Comparison of ENCODE assay signal across 8 mouse cellular contexts in genomic region chr2:106193889-106194347, GRCm38 (mm10).
A peak's percentile ranks its signal among the peaks of the same experiment; 100 is the strongest.
DNase-seq lines count a peak whose midpoint lies in the region; ATAC-seq and TF ChIP-seq lines count a peak whose summit lies in the region.
"Had no signal": no experiment of that assay in that cellular context is flagged by ENCODE, and none has a peak within 500 bp of the region (broad histone marks: within the 10 kb centered on the region; RNA-seq: fewer than 3 reads in every experiment).

No protein-coding gene starts in this region.

- H3K36me3 ChIP-seq in lung, embryonic 16.5 days (ENCODE audit: control insufficient read depth, insufficient read depth, low read length): no peaks in the 10 kb centered on the region
- no peaks in the 10 kb centered on the region for H3K36me3 ChIP-seq in forebrain, embryonic 12.5 days (replicated peaks)
- no peaks in the 10 kb centered on the region for H3K36me3 ChIP-seq in liver, embryonic 14.5 days (replicated peaks; ENCODE audit: control insufficient read depth, insufficient read depth, low read depth)

- peak overlapping the region; percentile 39 for H3K4me2 ChIP-seq in lung, embryonic 16.5 days (ENCODE audit: low read depth, low read length)
- H3K4me2 ChIP-seq in forebrain, embryonic 12.5 days: peak overlapping the region; percentile 68
- H3K4me2 ChIP-seq in liver, embryonic 14.5 days (ENCODE audit: low read depth): peak overlapping the region; percentile 15; the same call in 1 of the 2 replicates

- no peaks in the 10 kb centered on the region; the same call in 1 of the 2 replicates for H3K4me1 ChIP-seq in lung, embryonic 16.5 days (replicated peaks; ENCODE audit: control insufficient read depth, insufficient read depth, low read length)
- H3K4me1 ChIP-seq in lung, adult 2 months (ENCODE audit: control insufficient read depth, insufficient read depth, low read length): no peaks in the 10 kb centered on the region
- peaks cover 36% of the 10 kb centered on the region for H3K4me1 ChIP-seq in forebrain, embryonic 12.5 days
- H3K4me1 ChIP-seq in liver, embryonic 14.5 days (replicated peaks; ENCODE audit: control insufficient read depth in 2 of 2, insufficient read depth in 2 of 2, low read length in 1 of 2): no peaks in the 10 kb centered on the region

- peaks cover 3% of the 10 kb centered on the region; the same call in 1 of the 2 replicates for H3K27me3 ChIP-seq in lung, embryonic 16.5 days (ENCODE audit: control insufficient read depth, insufficient read depth, low read depth, low read length)
- peaks cover 6% of the 10 kb centered on the region; the same call in 1 of the 2 replicates for H3K27me3 ChIP-seq in forebrain, embryonic 12.5 days
- H3K27me3 ChIP-seq in liver, embryonic 14.5 days (ENCODE audit: control insufficient read depth, insufficient read depth, low read length): no peaks in the 10 kb centered on the region

- TF ChIP-seq CTCF in lung, adult 2 months (IDR thresholded peaks at IDR 0.05; ENCODE audit: insufficient read depth, low read length): no peak
- no peak for TF ChIP-seq CTCF in liver, embryonic 14.5 days (IDR thresholded peaks at IDR 0.05; ENCODE audit: low read depth)

- TF ChIP-seq POLR2A in lung, adult 2 months (IDR thresholded peaks at IDR 0.05; ENCODE audit: borderline replicate concordance, extremely low read depth, low read depth, low read length): no peak

- H3K9me3 ChIP-seq in lung, embryonic 16.5 days (ENCODE audit: control insufficient read depth, low read length): no peaks in the 10 kb centered on the region
- H3K9me3 ChIP-seq in forebrain, embryonic 12.5 days: no peaks in the 10 kb centered on the region
- no peaks in the 10 kb centered on the region for H3K9me3 ChIP-seq in liver, embryonic 14.5 days (ENCODE audit: control insufficient read depth, low read length)

- H3K27ac ChIP-seq in lung, embryonic 16.5 days (ENCODE audit: low read length): no peak overlapping the region
- H3K27ac ChIP-seq in forebrain, embryonic 12.5 days: peak overlapping the region; percentile 70
- H3K27ac ChIP-seq in liver, embryonic 14.5 days: no peak overlapping the region

- no peak for TF ChIP-seq EP300 in liver, embryonic 14.5 days (IDR thresholded peaks at IDR 0.05; ENCODE audit: low read depth)

- peak overlapping the region; percentile 14; the same call in 1 of the 2 replicates for H3K4me3 ChIP-seq in lung, embryonic 16.5 days (ENCODE audit: low read length)
- no peak overlapping the region for H3K4me3 ChIP-seq in lung, adult 2 months (replicated peaks; ENCODE audit: extremely low read depth, low read depth, low read length)
- peak overlapping the region; percentile 32 for H3K4me3 ChIP-seq in forebrain, embryonic 12.5 days (replicated peaks)
- no peak overlapping the region for H3K4me3 ChIP-seq in liver, embryonic 14.5 days (ENCODE audit: insufficient read depth in 1 of 2, low read depth in 2 of 2, low read length in 2 of 2)
- H3K4me3 ChIP-seq: myocyte had no signal

- H3K9ac ChIP-seq in lung, embryonic 16.5 days (ENCODE audit: low read length): no peak overlapping the region
- peak overlapping the region; percentile 44; the same call in 1 of the 2 replicates for H3K9ac ChIP-seq in forebrain, embryonic 12.5 days
- H3K9ac ChIP-seq in liver, embryonic 14.5 days (replicated peaks): no peak overlapping the region

- no peak for DNase-seq in lung, adult 2 months
- no peak for DNase-seq in liver, embryonic 14.5 days (ENCODE audit: low read depth in 3 of 3, low spot score in 3 of 3)
- DNase-seq in adipocyte (ENCODE audit: low spot score): no peak
- no peak for DNase-seq in lung, postnatal 25 days (ENCODE audit: low spot score)
- DNase-seq in spleen, postnatal 4 days (ENCODE audit: low spot score in 2 of 2): no peak

- WGBS in lung, embryonic 16.5 days: 2% methylated on average over 9 of the region's 9 CpGs
- WGBS in lung, adult 2 months: 2% methylated on average over 9 of the region's 9 CpGs
- WGBS in forebrain, embryonic 12.5 days: 2% methylated on average over 9 of the region's 9 CpGs
- 5% methylated on average over 9 of the region's 9 CpGs for WGBS in liver, embryonic 14.5 days (ENCODE audit: insufficient replicate concordance)

- no peak for ATAC-seq in lung, embryonic 16.5 days (ENCODE audit: low read depth)
- peak; percentile 60 for ATAC-seq in forebrain, embryonic 12.5 days (ENCODE audit: low FRiP score)
- ATAC-seq in liver, embryonic 14.5 days (ENCODE audit: insufficient read depth): no peak

Comparison
In these comparisons a context has a peak if more than half of its experiments do, and no peak if none do; other contexts are left out.
1. H3K4me3 ChIP-seq: peak in lung, embryonic 16.5 days (single experiment) and forebrain, embryonic 12.5 days (single experiment); none in lung, adult 2 months (single experiment) and liver, embryonic 14.5 days (0 of 2).
2. H3K4me2 ChIP-seq: peak in every context shown above with its lines; median percentile 68 in forebrain, embryonic 12.5 days; 39 in lung, embryonic 16.5 days; 15 in liver, embryonic 14.5 days.